Mouse (Mus musculus): ENCODE measurements around the gene Gon7.

DNA sequence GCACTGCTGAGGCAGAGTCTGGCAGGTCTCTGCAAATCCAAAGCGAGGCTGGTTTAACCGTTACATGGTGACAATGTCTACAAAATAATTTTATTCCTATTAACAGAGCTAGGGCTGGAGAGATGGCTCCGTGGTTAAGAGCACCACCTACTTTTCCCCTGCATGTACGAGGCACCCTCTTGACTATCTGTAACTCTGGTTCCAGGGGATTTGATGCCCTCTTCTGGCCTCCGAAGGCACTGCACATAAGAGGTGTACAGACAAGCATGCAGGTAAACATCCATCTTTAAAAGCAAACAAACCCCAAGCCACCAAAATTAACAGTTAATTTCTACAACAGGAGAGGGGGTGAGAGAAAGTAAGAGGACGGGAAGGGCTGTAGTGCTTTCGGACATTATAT is 1.3 kb downstream of the Gon7 start:
- TF ChIP-seq EP300 (IDR thresholded peaks at IDR 0.05; ENCODE audit: low read depth) (no peak), CTCF (IDR thresholded peaks at IDR 0.05; ENCODE audit: low read depth) (peak; percentile 69)

Measured in liver, postnatal 0 days (tissue).